Mouse (Mus musculus) heart, postnatal 0 days (tissue): ENCODE measurements at regions not wholly inside any gene's neighbourhood (a gene's known extent, or its start where the extent isn't known, plus 50 kb on each side); places are given as distances from the start of the nearest gene placed in this dataset.

Source experiments
- ATAC-seq: fragments of 200-750 bp; cut with Nextera tagmentation; 2 replicates; pipeline ENCODE4 v1.8.0; 2017; ENCODE audit warnings: low read depth, moderate number of reproducible peaks, moderate library complexity; ENCODE audit not compliant: insufficient read depth
- DNase-seq: peaks from one replicate; pipeline ENCODE4 v3.0.0-alpha.2; 2016; ENCODE audit warnings: low spot score
- H3K27ac ChIP-seq: fragments of 300-500 bp; sonication (generic); 2 replicates; pipeline ENCODE4 v1.5.1; 2014; ENCODE audit warnings: low read depth, mild to moderate bottlenecking
- H3K27me3 ChIP-seq: fragments of 300-500 bp; sonication (generic); 2 replicates; pipeline ENCODE4 v1.6.1; 2014; ENCODE audit warnings: low read length, mixed read lengths; ENCODE audit not compliant: control insufficient read depth, insufficient read depth
- H3K36me3 ChIP-seq: fragments of 300-500 bp; sonication (generic); replicated peaks from 2 replicates; pipeline ENCODE4 v1.6.1; 2014; ENCODE audit warnings: low read length, mixed read lengths; ENCODE audit not compliant: control insufficient read depth, insufficient read depth
- H3K4me1 ChIP-seq: fragments of 300-500 bp; sonication (generic); 2 replicates; pipeline ENCODE4 v1.6.1; 2014; ENCODE audit warnings: antibody characterized with exemption; ENCODE audit not compliant: control insufficient read depth, insufficient read depth
- H3K4me2 ChIP-seq: fragments of 300-500 bp; sonication (generic); 2 replicates; pipeline ENCODE4 v1.6.1; 2014; ENCODE audit warnings: low read depth, mild to moderate bottlenecking, low read length, moderate library complexity
- H3K4me3 ChIP-seq: fragments of 300-500 bp; sonication (generic); 2 replicates; pipeline ENCODE4 v1.5.1; 2014; ENCODE audit warnings: low read depth, low read length
- H3K9ac ChIP-seq: fragments of 300-500 bp; sonication (generic); replicated peaks from 2 replicates; pipeline ENCODE4 v1.6.1; 2014; ENCODE audit warnings: low read depth, low read length, mixed read lengths
- H3K9me3 ChIP-seq: fragments of 300-500 bp; sonication (generic); replicated peaks from 2 replicates; pipeline ENCODE4 v1.6.1; 2016; ENCODE audit warnings: low read length; ENCODE audit not compliant: control insufficient read depth
- CTCF ChIP-seq: IDR thresholded peaks from 2 replicates; pipeline ENCODE4 v1.5.1; 2016; ENCODE audit warnings: antibody characterized with exemption, control low read depth, low read depth
- EP300 ChIP-seq: IDR thresholded peaks from 2 replicates; pipeline ENCODE4 v1.6.1; 2016; ENCODE audit warnings: antibody characterized with exemption, low read depth
- WGBS: fragments of 180-500 bp; shearing (Covaris S2); extraction: QIAGEN DNeasy Blood & Tissue Kit; methylation state at CpG from one replicate; pipeline ENCODE4 v1.1.7; 2014; 5-methylcytosine and 5-hydroxymethylcytosine counted together

DNA sequence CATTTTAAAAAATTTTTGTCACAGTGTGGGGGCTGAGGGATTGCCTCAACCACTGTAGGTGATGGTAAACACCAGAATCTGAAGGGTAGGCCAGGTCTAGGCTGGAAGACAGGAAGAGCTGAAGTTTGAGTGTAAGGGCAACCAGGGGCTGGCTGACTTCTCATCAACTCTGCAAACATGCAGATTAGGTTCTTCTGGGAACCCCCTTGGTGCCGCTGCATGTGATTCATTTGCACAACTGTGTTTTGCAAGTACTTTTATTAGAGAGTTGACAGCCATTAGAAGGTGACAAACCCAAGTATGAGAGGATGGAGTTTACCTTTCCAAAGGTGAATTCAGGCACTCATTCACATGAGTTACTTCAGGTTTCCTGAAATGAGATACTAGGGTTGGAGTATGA lies 258.1 kb downstream of the Ptprc start:
- 91% methylated on average over 1 of the region's 1 CpGs for WGBS

GRCm38 (mm10) chr1:137906883-137907282 lies 268.6 kb downstream of the Ptprc start:
- Histone ChIP-seq H3K27me3 (no peaks in the 10 kb centered on the region), H3K9ac (no peak overlapping the region), H3K4me3 (no peak overlapping the region), H3K4me1 (peaks cover 17% of the 10 kb centered on the region), H3K27ac (no peak overlapping the region), H3K36me3 (peaks cover 4% of the 10 kb centered on the region; the same call in 1 of the 2 replicates), H3K9me3 (no peaks in the 10 kb centered on the region), H3K4me2 (no peak overlapping the region)
- TF ChIP-seq EP300 (no peak), CTCF (no peak)
- 75% methylated on average over 5 of the region's 5 CpGs for WGBS
- no peak for DNase-seq
- ATAC-seq, result no peak

More for the DNA sequence above, 258.1 kb downstream of the Ptprc start:
- H3K27ac ChIP-seq, result no peak overlapping the region
- no peaks in the 10 kb centered on the region for H3K9me3 ChIP-seq
- no peak for ATAC-seq
- H3K36me3 ChIP-seq, result 0 out of 2 replicates have a peak, but pooled peaks cover 6% of the 10 kb centered on the region
- no peak for DNase-seq
- no peaks in the 10 kb centered on the region for H3K27me3 ChIP-seq
- no peaks in the 10 kb centered on the region for H3K4me1 ChIP-seq
- H3K4me2 ChIP-seq, result no peak overlapping the region
- TF ChIP-seq CTCF (no peak), EP300 (no peak)
- H3K4me3 ChIP-seq, result no peak overlapping the region
- H3K9ac ChIP-seq, result no peak overlapping the region

DNA sequence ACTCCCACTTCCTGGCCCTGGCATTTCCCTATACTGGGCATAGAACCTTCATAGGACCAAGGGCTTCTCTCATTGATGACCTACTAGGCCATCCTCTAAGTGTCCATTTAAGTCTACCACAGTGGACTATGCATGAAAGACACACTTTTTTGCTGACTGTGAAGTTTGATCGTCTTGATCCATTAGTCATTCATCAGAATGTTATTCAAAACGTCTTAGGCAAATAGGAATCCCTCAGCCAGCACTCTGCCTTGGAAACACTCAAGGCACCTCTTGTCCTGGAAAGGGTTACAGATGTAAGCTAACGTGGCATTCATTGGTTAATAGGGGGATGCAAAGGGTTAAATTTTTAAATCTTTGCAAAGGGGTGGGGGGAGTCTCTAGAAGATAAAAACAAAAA lies 269.0 kb downstream of the Ptprc start:
- H3K36me3 ChIP-seq, result peaks cover 4% of the 10 kb centered on the region; the same call in 1 of the 2 replicates
- no peak for TF ChIP-seq CTCF
- no peak for TF ChIP-seq EP300
- H3K27ac ChIP-seq, result no peak overlapping the region
- whole genome bisulfite sequencing, result 59% methylated on average over 3 of the region's 3 CpGs
- H3K4me2 ChIP-seq, result no peak overlapping the region
- no peak for DNase-seq
- H3K27me3 ChIP-seq, result no peaks in the 10 kb centered on the region
- H3K4me3 ChIP-seq, result no peak overlapping the region
- H3K4me1 ChIP-seq, result peaks cover 18% of the 10 kb centered on the region
- no peak for ATAC-seq
- no peak overlapping the region for H3K9ac ChIP-seq
- H3K9me3 ChIP-seq, result no peaks in the 10 kb centered on the region

- no peaks in the 10 kb centered on the region for H3K9me3 ChIP-seq
- DNase-seq (no peak), ATAC-seq (no peak)
- TF ChIP-seq CTCF (no peak), EP300 (no peak)
- no peak overlapping the region for H3K9ac ChIP-seq
- H3K36me3 ChIP-seq, result no peaks in the 10 kb centered on the region; the same call in 1 of the 2 replicates
- H3K4me3 ChIP-seq, result no peak overlapping the region; the same call in 1 of the 2 replicates
- peak overlapping the region; percentile 7; the same call in 1 of the 2 replicates for H3K4me2 ChIP-seq
- H3K27ac ChIP-seq, result 0 out of 2 replicates have a peak overlapping the region, but pooled peaks have one; percentile 3
- 41% methylated on average over 5 of the region's 5 CpGs for WGBS
- no peaks in the 10 kb centered on the region for H3K27me3 ChIP-seq
- peaks cover 18% of the 10 kb centered on the region for H3K4me1 ChIP-seq
Measured at GRCm38 (mm10) chr1:137905566-137905965, 269.9 kb downstream of the Ptprc start.

- no peaks in the 10 kb centered on the region for H3K9me3 ChIP-seq
- H3K4me2 ChIP-seq, result peak overlapping the region; percentile 17; the same call in 1 of the 2 replicates
- H3K4me1 ChIP-seq, result peaks cover 18% of the 10 kb centered on the region
- DNase-seq, result no peak
- H3K27ac ChIP-seq, result no peak overlapping the region; the same call in 1 of the 2 replicates
- H3K4me3 ChIP-seq, result no peak overlapping the region
- no peak for TF ChIP-seq CTCF
- no peak for TF ChIP-seq EP300
- no peak overlapping the region for H3K9ac ChIP-seq
- H3K27me3 ChIP-seq, result no peaks in the 10 kb centered on the region
- 60% methylated on average over 4 of the region's 4 CpGs for WGBS
- H3K36me3 ChIP-seq, result no peaks in the 10 kb centered on the region; the same call in 1 of the 2 replicates
- no peak for ATAC-seq
Measured at GRCm38 (mm10) chr1:137903351-137903750, 272.2 kb downstream of the Ptprc start.

- Histone ChIP-seq H3K4me2 (peak overlapping the region; percentile 17; the same call in 1 of the 2 replicates), H3K9me3 (no peaks in the 10 kb centered on the region), H3K4me1 (peaks cover 18% of the 10 kb centered on the region), H3K9ac (no peak overlapping the region), H3K27me3 (no peaks in the 10 kb centered on the region), H3K27ac (peak overlapping the region; percentile 60; the same call in 1 of the 2 replicates), H3K36me3 (no peaks in the 10 kb centered on the region; the same call in 1 of the 2 replicates), H3K4me3 (peak overlapping the region; percentile 71; the same call in 1 of the 2 replicates)
- DNase-seq (no peak), ATAC-seq (no peak)
- TF ChIP-seq EP300 (no peak), CTCF (no peak)
- 53% methylated on average over 6 of the region's 6 CpGs for WGBS
Measured at GRCm38 (mm10) chr1:137902859-137903258, 272.6 kb downstream of the Ptprc start.
